18 mouse cellular contexts compared by ENCODE assay signal in genomic region chr14:27846875-27847274, GRCm38 (mm10).
DNase-seq lines count a peak whose midpoint lies in the region; ATAC-seq and TF ChIP-seq lines count a peak whose summit lies in the region.
"Had no signal": no experiment of that assay in that cellular context is flagged by ENCODE, and none has a peak within 500 bp of the region (broad histone marks: within the 10 kb centered on the region; RNA-seq: fewer than 3 reads in every experiment).

No protein-coding gene starts in this region.

- no peak overlapping the region for H3K4me3 ChIP-seq in layer of hippocampus, adult 2 months
- no peak overlapping the region for H3K4me3 ChIP-seq in midbrain, postnatal 0 days (ENCODE audit: low read depth, low read length)
- H3K4me3 ChIP-seq: embryonic facial prominence, embryonic 13.5 days; heart, embryonic 10.5 days; intestine, embryonic 15.5 days; limb, embryonic 15.5 days; neural tube, embryonic 12.5 days had no signal

- WGBS in midbrain, postnatal 0 days = 64% methylated on average over 2 of the region's 2 CpGs

- ATAC-seq in midbrain, postnatal 0 days (ENCODE audit: low FRiP score) = no peak
- ATAC-seq: intestine, embryonic 15.5 days had no signal

- H3K9me3 ChIP-seq in midbrain, postnatal 0 days (ENCODE audit: low read length) = no peaks in the 10 kb centered on the region
- H3K9me3 ChIP-seq: embryonic facial prominence, embryonic 13.5 days; heart, embryonic 10.5 days; intestine, embryonic 15.5 days; limb, embryonic 15.5 days; neural tube, embryonic 12.5 days had no signal

- peak overlapping the region; percentile 79 for H3K27ac ChIP-seq in layer of hippocampus, adult 2 months
- no peak overlapping the region for H3K27ac ChIP-seq in midbrain, postnatal 0 days (ENCODE audit: low read depth, low read length)
- H3K27ac ChIP-seq: embryonic facial prominence, embryonic 13.5 days; heart, embryonic 10.5 days; intestine, embryonic 15.5 days; limb, embryonic 15.5 days; neural tube, embryonic 12.5 days had no signal

- no peaks in the 10 kb centered on the region for H3K27me3 ChIP-seq in midbrain, postnatal 0 days (ENCODE audit: insufficient read depth, low read length)
- H3K27me3 ChIP-seq: CH12.LX; embryonic facial prominence, embryonic 13.5 days; intestine, embryonic 15.5 days; limb, embryonic 15.5 days; neural tube, embryonic 12.5 days had no signal

- H3K4me2 ChIP-seq in midbrain, postnatal 0 days (ENCODE audit: low read depth, low read length, poor library complexity, severe bottlenecking) = no peak overlapping the region
- H3K4me2 ChIP-seq: embryonic facial prominence, embryonic 13.5 days; intestine, embryonic 15.5 days; limb, embryonic 15.5 days; neural tube, embryonic 12.5 days had no signal

- TF ChIP-seq CTCF in layer of hippocampus, adult 2 months (conservative IDR thresholded peaks at IDR 0.05) = no peak
- no peak for TF ChIP-seq CTCF in midbrain, postnatal 0 days (IDR thresholded peaks at IDR 0.05)

- H3K4me1 ChIP-seq in midbrain, postnatal 0 days (ENCODE audit: insufficient read depth, low read length) = no peaks in the 10 kb centered on the region; the same call in 1 of the 2 replicates
- H3K4me1 ChIP-seq: embryonic facial prominence, embryonic 13.5 days; heart, embryonic 10.5 days; intestine, embryonic 15.5 days; limb, embryonic 15.5 days; neural tube, embryonic 12.5 days had no signal

- H3K9ac ChIP-seq in midbrain, postnatal 0 days (replicated peaks; ENCODE audit: low read length, poor library complexity, severe bottlenecking) = no peak overlapping the region
- H3K9ac ChIP-seq: embryonic facial prominence, embryonic 13.5 days; intestine, embryonic 15.5 days; limb, embryonic 15.5 days; neural tube, embryonic 12.5 days had no signal

- peak; percentile 43 to 80 for DNase-seq in layer of hippocampus, adult 2 months (ENCODE audit: low spot score in 2 of 2)
- no peak for DNase-seq in layer of hippocampus, adult 9-10 months (ENCODE audit: low spot score)
- peak; percentile 78 to 82 for DNase-seq in frontal cortex, adult 2 months (ENCODE audit: extremely low spot score in 1 of 2, low spot score in 1 of 2)
- peak; percentile 60 to 67 for DNase-seq in layer of hippocampus, adult 8-10 months (ENCODE audit: low spot score in 2 of 2)
- peak; percentile 29 for DNase-seq in right cerebral cortex, postnatal 14 days
- DNase-seq in midbrain, postnatal 0 days (ENCODE audit: low spot score) = no peak
- no peak for DNase-seq in embryo, embryonic 10.5 days (ENCODE audit: low spot score)
- DNase-seq: adrenal gland, adult 8-10 months; cerebellum, postnatal 25 days; kidney, postnatal 4 days; midbrain, embryonic 14.5 days; retina, postnatal 1 day had no signal

- H3K36me3 ChIP-seq in midbrain, postnatal 0 days (ENCODE audit: insufficient read depth, low read length) = no peaks in the 10 kb centered on the region
- H3K36me3 ChIP-seq: embryonic facial prominence, embryonic 13.5 days; heart, embryonic 10.5 days; intestine, embryonic 15.5 days; limb, embryonic 15.5 days; neural tube, embryonic 12.5 days had no signal

Comparison
In these comparisons a context has a peak if more than half of its experiments do, and no peak if none do; other contexts are left out.
1. DNase-seq: peak in layer of hippocampus, adult 2 months (2 of 2), frontal cortex, adult 2 months (2 of 2), layer of hippocampus, adult 8-10 months (2 of 2) and right cerebral cortex, postnatal 14 days (single experiment); none in layer of hippocampus, adult 9-10 months (single experiment), midbrain, postnatal 0 days (single experiment) and embryo, embryonic 10.5 days (single experiment).